Comparison of ENCODE assay signal across 10 mouse cellular contexts in genomic region chr10:119830388-119830956, GRCm38 (mm10).
DNase-seq lines count a peak whose midpoint lies in the region; ATAC-seq and TF ChIP-seq lines count a peak whose summit lies in the region.
"Had no signal": no experiment of that assay in that cellular context is flagged by ENCODE, and none has a peak within 500 bp of the region (broad histone marks: within the 10 kb centered on the region; RNA-seq: fewer than 3 reads in every experiment).

No protein-coding gene starts in this region.

- TF ChIP-seq CTCF in C2C12 (IDR thresholded peaks at IDR 0.05; ENCODE audit: control insufficient read depth, insufficient read depth, insufficient read length) = no peak

- H3ac ChIP-seq in C2C12 (ENCODE audit: control insufficient read depth, insufficient read length, low read depth) = no peak overlapping the region

- no peaks in the 10 kb centered on the region for H3K36me3 ChIP-seq in hindbrain, embryonic 15.5 days
- 0 out of 2 replicates have a peak, but pooled peaks cover 7% of the 10 kb centered on the region for H3K36me3 ChIP-seq in hindbrain, embryonic 10.5 days
- no peaks in the 10 kb centered on the region for H3K36me3 ChIP-seq in C2C12 (ENCODE audit: control insufficient read depth, insufficient read depth)
- H3K36me3 ChIP-seq in forebrain, embryonic 16.5 days (ENCODE audit: control insufficient read depth, insufficient read depth) = no peaks in the 10 kb centered on the region
- H3K36me3 ChIP-seq in intestine, embryonic 16.5 days (ENCODE audit: control insufficient read depth, insufficient read depth, low read length) = no peaks in the 10 kb centered on the region
- peaks cover 8% of the 10 kb centered on the region; the same call in 1 of the 2 replicates for H3K36me3 ChIP-seq in hindbrain, embryonic 13.5 days
- H3K36me3 ChIP-seq: forebrain, embryonic 12.5 days; limb, embryonic 13.5 days had no signal

- H3K9ac ChIP-seq in hindbrain, embryonic 15.5 days = no peak overlapping the region
- no peak overlapping the region for H3K9ac ChIP-seq in forebrain, embryonic 16.5 days (replicated peaks; ENCODE audit: low read depth, low read length)
- H3K9ac ChIP-seq in intestine, embryonic 16.5 days (ENCODE audit: low read depth, low read length) = no peak overlapping the region
- H3K9ac ChIP-seq in hindbrain, embryonic 13.5 days = no peak overlapping the region
- H3K9ac ChIP-seq: forebrain, embryonic 12.5 days; limb, embryonic 13.5 days had no signal

- 65% methylated on average over 6 of the region's 6 CpGs for WGBS in hindbrain, embryonic 15.5 days
- 85% methylated on average over 6 of the region's 6 CpGs for WGBS in hindbrain, embryonic 10.5 days
- WGBS in forebrain, embryonic 16.5 days = 62% methylated on average over 6 of the region's 6 CpGs
- 71% methylated on average over 6 of the region's 6 CpGs for WGBS in intestine, embryonic 16.5 days
- 72% methylated on average over 6 of the region's 6 CpGs for WGBS in hindbrain, embryonic 13.5 days

- no peaks in the 10 kb centered on the region for H3K9me3 ChIP-seq in hindbrain, embryonic 15.5 days
- H3K9me3 ChIP-seq in hindbrain, embryonic 10.5 days = peaks cover 17% of the 10 kb centered on the region; the same call in 1 of the 2 replicates
- H3K9me3 ChIP-seq in forebrain, embryonic 16.5 days (ENCODE audit: control insufficient read depth, low read length) = peaks cover 4% of the 10 kb centered on the region; the same call in 1 of the 2 replicates
- H3K9me3 ChIP-seq in intestine, embryonic 16.5 days (ENCODE audit: control insufficient read depth, low read length) = no peaks in the 10 kb centered on the region
- H3K9me3 ChIP-seq in hindbrain, embryonic 13.5 days = peaks cover 4% of the 10 kb centered on the region; the same call in 1 of the 2 replicates

- no peak for DNase-seq in hindbrain, embryonic 10.5 days (ENCODE audit: low spot score)
- peak; percentile 94 for DNase-seq in ZHBTc4 (ENCODE audit: low read depth, low spot score)
- peak; percentile 80 for DNase-seq in kidney, postnatal 10 days

- H3K79me3 ChIP-seq in C2C12 (ENCODE audit: low read depth) = peaks cover 2% of the 10 kb centered on the region

- no peak overlapping the region for H3K4me2 ChIP-seq in hindbrain, embryonic 15.5 days
- no peak overlapping the region for H3K4me2 ChIP-seq in forebrain, embryonic 16.5 days (ENCODE audit: low read length)
- no peak overlapping the region for H3K4me2 ChIP-seq in intestine, embryonic 16.5 days (ENCODE audit: low read depth, low read length)
- H3K4me2 ChIP-seq in hindbrain, embryonic 13.5 days = no peak overlapping the region
- H3K4me2 ChIP-seq: forebrain, embryonic 12.5 days; limb, embryonic 13.5 days had no signal

- ATAC-seq in hindbrain, embryonic 15.5 days (ENCODE audit: low FRiP score, low read depth) = no peak
- no peak for ATAC-seq in forebrain, embryonic 16.5 days
- no peak for ATAC-seq in intestine, embryonic 16.5 days
- ATAC-seq in hindbrain, embryonic 13.5 days (ENCODE audit: low FRiP score) = no peak

- H3K4me3 ChIP-seq in hindbrain, embryonic 15.5 days = no peak overlapping the region
- H3K4me3 ChIP-seq in hindbrain, embryonic 10.5 days = no peak overlapping the region
- no peak overlapping the region for H3K4me3 ChIP-seq in C2C12 (ENCODE audit: insufficient read depth, poor library complexity, severe bottlenecking)
- no peak overlapping the region for H3K4me3 ChIP-seq in forebrain, embryonic 16.5 days (replicated peaks; ENCODE audit: low read length)
- no peak overlapping the region for H3K4me3 ChIP-seq in intestine, embryonic 16.5 days (ENCODE audit: low read length)
- no peak overlapping the region for H3K4me3 ChIP-seq in hindbrain, embryonic 13.5 days
- H3K4me3 ChIP-seq: forebrain, embryonic 12.5 days; limb, embryonic 13.5 days had no signal

- no peaks in the 10 kb centered on the region for H3K79me2 ChIP-seq in C2C12 (ENCODE audit: control insufficient read depth, insufficient read depth)

- H3K4me1 ChIP-seq in hindbrain, embryonic 15.5 days (replicated peaks) = 0 out of 2 replicates have a peak, but pooled peaks cover 6% of the 10 kb centered on the region
- H3K4me1 ChIP-seq in hindbrain, embryonic 10.5 days (replicated peaks) = peaks cover 7% of the 10 kb centered on the region
- peaks cover 9% of the 10 kb centered on the region for H3K4me1 ChIP-seq in forebrain, embryonic 16.5 days (replicated peaks; ENCODE audit: control insufficient read depth, insufficient read depth, low read length)
- no peaks in the 10 kb centered on the region for H3K4me1 ChIP-seq in intestine, embryonic 16.5 days (ENCODE audit: control insufficient read depth, insufficient read depth, low read length)
- peaks cover 18% of the 10 kb centered on the region for H3K4me1 ChIP-seq in hindbrain, embryonic 13.5 days (replicated peaks)
- H3K4me1 ChIP-seq: limb, embryonic 13.5 days had no signal

- peak overlapping the region; percentile 13; the same call in 1 of the 2 replicates for H3K27ac ChIP-seq in hindbrain, embryonic 15.5 days (replicated peaks)
- no peak overlapping the region for H3K27ac ChIP-seq in hindbrain, embryonic 10.5 days
- no peak overlapping the region for H3K27ac ChIP-seq in forebrain, embryonic 16.5 days (ENCODE audit: low read length)
- H3K27ac ChIP-seq in intestine, embryonic 16.5 days (ENCODE audit: low read length) = no peak overlapping the region
- H3K27ac ChIP-seq in hindbrain, embryonic 13.5 days = no peak overlapping the region
- H3K27ac ChIP-seq: forebrain, embryonic 12.5 days; limb, embryonic 13.5 days had no signal

- no peaks in the 10 kb centered on the region for H3K27me3 ChIP-seq in hindbrain, embryonic 15.5 days
- H3K27me3 ChIP-seq in hindbrain, embryonic 10.5 days (ENCODE audit: insufficient read depth, poor library complexity, severe bottlenecking) = no peaks in the 10 kb centered on the region
- peaks cover 5% of the 10 kb centered on the region for H3K27me3 ChIP-seq in C2C12 (ENCODE audit: control insufficient read depth, insufficient read depth, insufficient read length)
- H3K27me3 ChIP-seq in forebrain, embryonic 16.5 days (replicated peaks; ENCODE audit: control insufficient read depth, insufficient read depth, low read length) = no peaks in the 10 kb centered on the region
- no peaks in the 10 kb centered on the region for H3K27me3 ChIP-seq in intestine, embryonic 16.5 days (replicated peaks; ENCODE audit: control insufficient read depth, insufficient read depth, low read length)
- H3K27me3 ChIP-seq in hindbrain, embryonic 13.5 days = no peaks in the 10 kb centered on the region
- H3K27me3 ChIP-seq: forebrain, embryonic 12.5 days; limb, embryonic 13.5 days had no signal

TF ChIP-seq in C2C12, 6 proteins besides CTCF, POLR2A, EP300 and RAD21:
- peak; percentile 12 for TF ChIP-seq USF1 (IDR thresholded peaks at IDR 0.05; ENCODE audit: low read depth)
- no peak for TF ChIP-seq CEBPB (IDR thresholded peaks at IDR 0.05; ENCODE audit: low read depth)
TF ChIP-seq in C2C12: peak in this region for 1.
